Mouse (Mus musculus) heart, embryonic 15.5 days (tissue): ENCODE measurements around the gene Arpp19. TPM values are rescaled to one million over a fixed set of nuclear protein-coding genes. Genes with fewer than 3 reads are reported as not detected.

Experiments
- ATAC-seq: fragments of 200-750 bp; cut with Nextera tagmentation; replicated peaks from 2 replicates; pipeline ENCODE4 v1.8.0; 2017; ENCODE audit warnings: low read depth, moderate TSS enrichment; ENCODE audit not compliant: insufficient number of reproducible peaks, insufficient read depth, low FRiP score
- H3K27ac ChIP-seq: fragments of 300-500 bp; sonication (generic); 2 replicates; pipeline ENCODE4 v1.5.1; 2015; ENCODE audit warnings: mild to moderate bottlenecking, inconsistent platforms
- H3K27me3 ChIP-seq: fragments of 300-500 bp; sonication (generic); 2 replicates; pipeline ENCODE4 v1.6.1; 2015; ENCODE audit warnings: inconsistent platforms
- H3K36me3 ChIP-seq: fragments of 300-500 bp; sonication (generic); 2 replicates; pipeline ENCODE4 v1.6.1; 2015; ENCODE audit warnings: mild to moderate bottlenecking, inconsistent platforms
- H3K4me1 ChIP-seq: fragments of 300-500 bp; sonication (generic); replicated peaks from 2 replicates; pipeline ENCODE4 v1.6.1; 2015; ENCODE audit warnings: inconsistent platforms
- H3K4me2 ChIP-seq: fragments of 300-500 bp; sonication (generic); 2 replicates; pipeline ENCODE4 v1.6.1; 2015; ENCODE audit warnings: inconsistent platforms, mild to moderate bottlenecking, moderate library complexity
- H3K4me3 ChIP-seq: fragments of 300-500 bp; sonication (generic); 2 replicates; pipeline ENCODE4 v1.5.1; 2015; ENCODE audit warnings: mild to moderate bottlenecking, inconsistent platforms
- H3K9ac ChIP-seq: fragments of 300-500 bp; sonication (generic); 2 replicates; pipeline ENCODE4 v1.6.1; 2015; ENCODE audit warnings: mild to moderate bottlenecking, inconsistent platforms
- H3K9me3 ChIP-seq: fragments of 300-500 bp; sonication (generic); replicated peaks from 2 replicates; pipeline ENCODE4 v1.6.1; 2016; ENCODE audit warnings: inconsistent platforms
- WGBS: fragments of 180-500 bp; shearing (Covaris S2); methylation state at CpG from one replicate; pipeline ENCODE4 v1.1.7; 2015; ENCODE audit warnings: mixed read lengths; 5-methylcytosine and 5-hydroxymethylcytosine counted together
- polyA plus RNA-seq: library from polyadenylated mRNA; unstranded; fragments of >200 nt; fragmentation: Nextera tagmentation; extraction: Ambion mirVana; gene quantifications from 2 replicates; pipeline ENCODE4 v1.2.1, GENCODE M21; 2015

The Arpp19 gene
- polyA plus RNA-seq, 1 experiment from 2014 or later = 218 TPM

GRCm38 (mm10) chr9:75071706-75072192, 34.3 kb downstream of the Arpp19 start:
- Histone ChIP-seq H3K4me1 (peaks cover 8% of the 10 kb centered on the region), H3K27ac (peak overlapping the region; percentile 89), H3K9ac (peak overlapping the region; percentile 82), H3K4me2 (peak overlapping the region; percentile 97), H3K4me3 (peak overlapping the region; percentile 98), H3K27me3 (no peaks in the 10 kb centered on the region), H3K9me3 (no peaks in the 10 kb centered on the region), H3K36me3 (no peaks in the 10 kb centered on the region)
- ATAC-seq = peak; percentile 44; the same call in 1 of the 2 replicates
- WGBS = 2% methylated on average over 29 of the region's 29 CpGs

DNA sequence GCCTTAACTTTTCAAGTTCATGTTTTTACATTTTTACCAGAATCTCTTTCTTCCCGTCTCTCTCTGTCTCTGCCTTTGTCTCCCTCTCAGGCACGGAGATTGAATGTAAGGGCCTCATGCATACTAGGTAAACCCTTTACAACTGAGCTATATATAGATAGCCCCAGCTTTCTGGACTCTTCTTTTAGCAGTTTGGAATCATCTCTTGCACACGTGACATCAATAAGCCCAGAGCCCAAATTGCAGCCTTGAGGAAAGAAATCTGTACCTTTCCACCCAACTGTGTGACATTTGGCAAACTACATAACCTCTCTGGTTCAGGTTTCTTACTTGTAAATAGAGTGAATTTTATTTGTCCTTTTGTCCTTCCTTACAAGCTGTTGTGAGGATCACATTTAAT, 34.9 kb downstream of the Arpp19 start:
- Histone ChIP-seq H3K4me1 (peaks cover 8% of the 10 kb centered on the region), H3K27ac (no peak overlapping the region), H3K4me2 (peak overlapping the region; percentile 97), H3K4me3 (peak overlapping the region; percentile 98), H3K27me3 (no peaks in the 10 kb centered on the region), H3K9me3 (no peaks in the 10 kb centered on the region), H3K36me3 (no peaks in the 10 kb centered on the region), H3K9ac (no peak overlapping the region)
- ATAC-seq = no peak
- 29% methylated on average over 3 of the region's 3 CpGs for WGBS

DNA sequence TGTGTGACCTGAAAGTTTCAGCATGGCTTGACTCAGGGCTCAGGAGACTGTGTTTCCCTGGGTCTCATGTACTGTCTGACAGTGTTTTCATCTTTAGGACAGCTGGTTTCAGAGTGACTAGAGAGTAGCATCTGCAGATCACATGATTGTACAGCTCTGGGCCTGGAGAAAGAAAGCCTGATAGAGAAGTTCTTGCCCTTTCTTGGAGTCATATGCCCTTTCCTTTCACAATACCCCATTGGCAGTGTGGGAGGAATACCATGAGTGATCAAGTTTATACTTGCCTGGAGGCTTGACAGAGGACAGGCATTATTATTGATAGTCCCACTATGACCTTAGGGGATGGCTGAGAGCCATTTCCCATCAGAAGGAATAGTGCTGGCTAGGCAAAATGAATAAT, 39.8 kb downstream of the Arpp19 start:
- H3K4me2 ChIP-seq = no peak overlapping the region
- ATAC-seq = no peak
- H3K27ac ChIP-seq = no peak overlapping the region

GRCm38 (mm10) chr9:75085242-75085824, 47.9 kb downstream of the Arpp19 start:
- Histone ChIP-seq H3K4me3 (no peak overlapping the region), H3K9ac (no peak overlapping the region), H3K27ac (peak overlapping the region; percentile 21; the same call in 1 of the 2 replicates), H3K36me3 (no peaks in the 10 kb centered on the region), H3K9me3 (no peaks in the 10 kb centered on the region), H3K4me2 (no peak overlapping the region), H3K4me1 (peaks cover 16% of the 10 kb centered on the region), H3K27me3 (no peaks in the 10 kb centered on the region)
- no peak for ATAC-seq
- WGBS = 61% methylated on average over 5 of the region's 5 CpGs

More for the DNA sequence above, 39.8 kb downstream of the Arpp19 start:
- Histone ChIP-seq H3K9me3 (no peaks in the 10 kb centered on the region), H3K4me3 (no peak overlapping the region), H3K27me3 (no peaks in the 10 kb centered on the region), H3K9ac (no peak overlapping the region), H3K4me1 (peaks cover 3% of the 10 kb centered on the region; the same call in 1 of the 2 replicates), H3K36me3 (no peaks in the 10 kb centered on the region)

DNA sequence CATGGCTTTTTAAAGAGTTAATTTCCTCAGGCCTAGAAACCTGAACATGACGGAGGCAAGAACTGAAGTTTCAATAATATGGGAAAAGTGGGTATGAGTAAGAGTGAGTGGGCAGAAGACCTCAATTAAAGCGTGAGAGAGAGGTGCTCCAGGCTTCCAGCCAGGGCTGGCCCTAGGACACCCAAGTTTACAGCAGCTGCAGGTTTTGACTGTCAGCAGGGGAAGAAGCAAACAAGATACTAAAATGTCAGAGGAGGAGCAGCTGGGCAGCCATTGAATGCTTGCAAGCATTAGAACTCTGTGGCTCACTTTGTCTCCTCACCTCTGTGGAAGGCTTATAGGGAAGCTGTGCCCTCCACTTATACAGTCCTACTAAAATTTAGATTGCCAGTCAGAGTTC, 50.4 kb downstream of the Arpp19 start:
- Histone ChIP-seq H3K36me3 (no peaks in the 10 kb centered on the region), H3K4me3 (no peak overlapping the region), H3K27ac (peak overlapping the region; percentile 56), H3K4me1 (peaks cover 16% of the 10 kb centered on the region), H3K9me3 (no peaks in the 10 kb centered on the region), H3K9ac (no peak overlapping the region), H3K4me2 (peak overlapping the region; percentile 34), H3K27me3 (no peaks in the 10 kb centered on the region)
- no peak for ATAC-seq
- 37% methylated on average over 2 of the region's 2 CpGs for WGBS

- no peaks in the 10 kb centered on the region for H3K9me3 ChIP-seq
- ATAC-seq = no peak
- no peaks in the 10 kb centered on the region for H3K27me3 ChIP-seq
- H3K36me3 ChIP-seq = no peaks in the 10 kb centered on the region
- H3K4me2 ChIP-seq = no peak overlapping the region
- no peak overlapping the region for H3K4me3 ChIP-seq
- no peak overlapping the region for H3K9ac ChIP-seq
- peaks cover 16% of the 10 kb centered on the region for H3K4me1 ChIP-seq
- H3K27ac ChIP-seq = no peak overlapping the region
- WGBS = 51% methylated on average over 3 of the region's 3 CpGs
These were observed 51.9 kb downstream of the Arpp19 start for GRCm38 (mm10) chr9:75089285-75089684.

GRCm38 (mm10) chr9:75092134-75092533, 54.7 kb downstream of the Arpp19 start:
- no peaks in the 10 kb centered on the region for H3K9me3 ChIP-seq
- no peak overlapping the region for H3K4me3 ChIP-seq
- H3K4me1 ChIP-seq = 0 out of 2 replicates have a peak, but pooled peaks cover 2% of the 10 kb centered on the region
- no peak for ATAC-seq
- no peaks in the 10 kb centered on the region for H3K36me3 ChIP-seq
- H3K27ac ChIP-seq = no peak overlapping the region
- H3K9ac ChIP-seq = no peak overlapping the region
- no peak overlapping the region for H3K4me2 ChIP-seq
- 76% methylated on average over 1 of the region's 1 CpGs for WGBS
- no peaks in the 10 kb centered on the region for H3K27me3 ChIP-seq

GRCm38 (mm10) chr9:75094762-75095161, 57.3 kb downstream of the Arpp19 start:
- Histone ChIP-seq H3K27me3 (no peaks in the 10 kb centered on the region), H3K4me3 (no peak overlapping the region), H3K9me3 (no peaks in the 10 kb centered on the region), H3K9ac (no peak overlapping the region), H3K36me3 (no peaks in the 10 kb centered on the region), H3K4me2 (no peak overlapping the region), H3K27ac (no peak overlapping the region), H3K4me1 (0 out of 2 replicates have a peak, but pooled peaks cover 2% of the 10 kb centered on the region)
- 68% methylated on average over 3 of the region's 3 CpGs for WGBS
- no peak for ATAC-seq

- no peaks in the 10 kb centered on the region for H3K9me3 ChIP-seq
- no peak overlapping the region for H3K4me2 ChIP-seq
- no peak overlapping the region for H3K27ac ChIP-seq
- no peak for ATAC-seq
- no peak overlapping the region for H3K9ac ChIP-seq
- no peaks in the 10 kb centered on the region for H3K27me3 ChIP-seq
- WGBS = 95% methylated on average over 9 of the region's 9 CpGs
- no peaks in the 10 kb centered on the region for H3K36me3 ChIP-seq
- no peak overlapping the region for H3K4me3 ChIP-seq
- no peaks in the 10 kb centered on the region for H3K4me1 ChIP-seq
These were observed 61.5 kb downstream of the Arpp19 start for GRCm38 (mm10) chr9:75098937-75099336.

- no peak overlapping the region for H3K4me3 ChIP-seq
- H3K27ac ChIP-seq = no peak overlapping the region
- ATAC-seq = no peak
- WGBS = 90% methylated on average over 8 of the region's 8 CpGs
- no peak overlapping the region for H3K4me2 ChIP-seq
- no peaks in the 10 kb centered on the region for H3K27me3 ChIP-seq
- no peaks in the 10 kb centered on the region for H3K4me1 ChIP-seq
- no peaks in the 10 kb centered on the region for H3K36me3 ChIP-seq
- no peak overlapping the region for H3K9ac ChIP-seq
- no peaks in the 10 kb centered on the region for H3K9me3 ChIP-seq
These were observed 62.9 kb downstream of the Arpp19 start for GRCm38 (mm10) chr9:75100157-75100781.

DNA sequence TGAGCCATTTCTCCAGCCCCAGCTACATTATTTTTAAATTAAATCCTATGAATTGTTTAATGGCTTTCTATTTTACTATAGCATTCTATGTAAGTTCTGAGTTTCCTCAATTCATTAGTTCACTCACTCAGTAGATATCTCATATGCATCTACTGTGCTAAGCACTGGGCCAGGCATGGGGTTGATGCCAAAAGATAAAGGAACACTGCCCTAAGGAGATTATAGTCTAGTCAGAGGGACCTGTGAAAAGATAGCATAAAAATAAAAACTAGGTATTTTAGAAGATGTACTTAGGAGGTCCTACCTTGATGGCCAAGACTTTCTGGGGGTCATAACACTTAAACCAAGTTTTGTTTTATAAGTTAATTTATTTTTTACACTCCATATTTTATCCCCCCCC, 64.7 kb downstream of the Arpp19 start:
- Histone ChIP-seq H3K9ac (no peak overlapping the region), H3K36me3 (no peaks in the 10 kb centered on the region), H3K27ac (no peak overlapping the region), H3K27me3 (no peaks in the 10 kb centered on the region), H3K4me1 (no peaks in the 10 kb centered on the region), H3K4me2 (no peak overlapping the region), H3K9me3 (no peaks in the 10 kb centered on the region), H3K4me3 (no peak overlapping the region)
- no peak for ATAC-seq
